Mouse (Mus musculus): Measurements from ENCODE around the gene Tagap1.
"Not testable (repeated sequence)": the region's sequence is repeated elsewhere in the genome, so short reads cannot be mapped to it uniquely, and the experiment has no call there.

The Tagap1 gene

DNA sequence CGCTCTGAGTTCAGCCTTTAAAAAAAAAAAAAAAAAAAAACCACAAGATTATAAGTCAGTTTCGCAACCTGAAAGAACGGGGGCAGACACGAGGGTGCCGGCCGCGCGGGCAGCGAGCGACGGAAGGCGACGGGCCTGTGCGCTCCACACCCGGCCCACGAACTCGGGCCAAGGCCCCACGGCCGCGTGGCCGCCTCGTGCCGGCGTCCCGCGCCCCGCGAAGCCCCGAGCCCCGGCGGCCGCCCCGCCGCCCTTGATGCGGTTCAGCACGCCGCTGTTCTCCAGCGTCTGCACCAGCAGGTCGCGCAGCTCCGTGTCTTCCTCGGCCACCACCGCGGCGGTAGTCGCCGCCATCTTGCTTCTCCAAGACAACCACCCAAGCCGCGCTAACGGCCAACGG, at the start of gene Tagap1:
TSS of gene Tagap1 (minus strand) at position 381 of the 400 bp plus-strand sequence.
- DNase-seq (ENCODE audit: low read depth, low spot score): not testable (repeated sequence)

DNA sequence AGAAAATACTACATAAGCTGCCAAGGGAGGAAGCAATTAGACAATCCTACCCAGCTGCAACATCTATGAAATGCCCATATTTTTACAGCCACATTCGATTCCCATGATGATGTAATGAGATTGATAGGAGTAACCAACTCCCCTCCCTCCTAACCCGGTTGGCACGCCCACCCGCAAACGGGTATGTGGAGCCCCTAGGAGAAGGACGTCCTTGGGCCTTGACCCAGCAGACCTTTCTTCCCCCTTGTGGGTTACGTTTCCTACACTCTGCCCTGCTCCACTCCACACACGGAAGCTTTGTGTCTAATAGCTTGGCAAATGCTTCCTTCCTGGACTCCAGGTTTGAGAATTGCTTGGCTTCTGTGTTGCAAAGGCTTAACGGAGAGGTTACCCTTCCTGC, 48.9 kb upstream of the Tagap1 start:
- not testable (repeated sequence) for DNase-seq (ENCODE audit: low read depth, low spot score)

DNA sequence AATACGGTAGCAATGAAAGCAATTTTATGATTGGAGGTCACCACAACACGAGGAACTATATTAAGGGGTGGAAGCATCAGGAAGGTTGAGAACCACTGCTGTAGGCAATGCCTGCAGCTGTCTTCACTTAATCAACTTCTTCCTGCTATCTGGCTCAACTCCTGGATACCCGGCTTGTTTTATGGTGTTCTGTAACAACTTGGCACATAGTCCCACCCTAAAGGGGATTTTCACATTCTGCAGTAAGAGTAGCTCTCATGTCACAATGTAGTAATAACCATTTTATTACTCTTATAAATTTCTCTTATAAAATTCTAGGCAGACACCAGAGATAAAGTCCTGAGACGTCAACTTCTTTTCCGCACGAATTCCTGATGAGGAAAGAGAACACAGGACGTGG, 48.5 kb upstream of the Tagap1 start:
- DNase-seq (ENCODE audit: low read depth, low spot score): not testable (repeated sequence)

DNA sequence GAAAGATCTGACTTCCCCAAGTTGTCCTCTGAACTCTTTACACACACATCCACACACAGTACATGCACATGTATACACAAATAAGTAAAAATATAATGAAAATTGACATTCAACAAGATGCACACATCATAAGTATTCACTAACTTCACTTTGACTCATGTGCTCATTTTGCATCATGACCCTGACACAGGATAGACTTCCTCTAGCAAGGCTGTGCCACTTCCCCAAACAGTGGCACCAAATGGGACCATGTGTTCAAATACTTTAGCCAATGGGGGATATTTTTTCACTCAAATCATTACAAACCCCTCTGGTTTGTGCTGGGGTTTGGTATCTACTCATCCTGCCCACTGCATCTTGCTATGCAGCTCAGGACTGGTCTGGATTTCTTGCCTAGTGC, 47.9 kb upstream of the Tagap1 start:
- not testable (repeated sequence) for DNase-seq (ENCODE audit: low read depth, low spot score)

DNA sequence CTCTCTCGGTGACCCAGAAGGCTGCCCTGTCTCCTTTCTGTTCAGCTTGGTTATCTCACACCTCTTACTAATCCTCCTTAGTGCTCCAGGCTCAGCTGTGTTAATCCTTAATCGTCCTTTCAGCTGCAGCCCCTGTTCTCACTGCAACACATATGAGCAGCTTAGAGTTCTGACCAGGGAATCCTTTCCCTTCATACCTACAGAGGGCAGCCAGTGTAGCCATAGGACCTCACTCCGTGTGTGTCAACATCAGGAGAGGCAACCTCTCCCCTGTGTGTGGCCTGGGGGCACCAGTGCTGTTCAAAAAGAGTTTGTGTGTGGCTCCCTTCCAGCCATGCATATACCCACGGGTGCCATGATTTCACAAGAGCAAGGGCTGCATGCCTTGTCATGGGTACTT, 44.7 kb upstream of the Tagap1 start:
- DNase-seq (ENCODE audit: low read depth, low spot score): not testable (repeated sequence)

DNA sequence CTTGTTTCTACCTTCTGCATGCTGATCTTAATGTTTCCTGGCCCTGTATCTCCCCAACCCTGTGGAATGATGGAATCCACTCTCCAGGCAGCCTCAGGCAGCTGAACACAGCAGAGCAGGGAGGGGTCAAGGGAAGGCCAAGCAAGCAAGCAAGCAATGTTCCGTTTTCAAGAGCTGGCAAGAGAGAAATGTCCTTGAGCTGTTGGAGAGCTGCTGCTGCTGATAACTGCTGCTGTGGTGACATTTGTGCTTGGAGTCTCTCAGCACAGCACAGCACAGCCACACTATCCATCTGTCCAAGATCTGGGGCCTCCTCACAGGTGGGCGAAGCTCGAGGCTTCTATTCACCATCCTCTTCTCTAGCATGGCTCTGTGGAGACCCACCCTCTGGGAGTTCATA, 42.4 kb upstream of the Tagap1 start:
- DNase-seq (ENCODE audit: low read depth, low spot score): not testable (repeated sequence)

DNA sequence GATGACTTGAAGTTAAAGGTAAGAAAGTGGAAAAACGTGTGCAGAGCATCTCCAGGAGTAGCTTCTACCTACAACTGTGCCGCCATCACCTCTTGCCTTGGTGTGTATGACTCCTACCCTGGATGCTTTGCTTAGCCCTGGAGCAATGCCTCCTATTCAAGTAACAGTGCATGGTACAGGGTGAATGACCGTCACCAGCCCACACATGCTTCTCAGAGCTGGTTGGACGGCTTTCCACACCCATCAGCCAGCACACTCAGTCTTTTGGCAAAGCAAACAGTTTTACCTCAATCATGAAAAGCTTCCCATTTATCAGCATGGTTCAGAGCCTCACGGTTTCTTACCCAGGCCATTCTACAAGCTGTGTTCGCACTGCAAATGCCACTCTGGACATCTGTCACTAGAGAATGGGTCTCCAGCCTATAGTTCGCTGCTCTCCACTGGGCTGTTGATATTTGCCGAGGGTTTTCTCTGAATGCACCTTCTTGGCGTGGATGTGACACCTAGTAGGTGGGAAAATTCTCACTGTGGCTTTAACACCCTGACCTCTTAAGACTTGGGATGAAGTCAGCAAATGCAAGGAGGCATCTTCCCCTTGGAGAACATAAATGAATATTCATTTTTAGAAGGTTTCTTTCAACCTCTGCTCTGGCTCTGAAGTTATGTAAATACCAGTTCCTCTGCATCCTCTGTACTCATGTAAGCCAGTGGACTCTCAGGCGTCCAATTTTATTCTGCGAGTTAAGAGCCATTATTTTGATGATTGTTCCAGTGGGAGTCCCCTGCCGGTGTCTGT, 41.0 kb upstream of the Tagap1 start:
- DNase-seq (ENCODE audit: low read depth, low spot score): not testable (repeated sequence)

DNA sequence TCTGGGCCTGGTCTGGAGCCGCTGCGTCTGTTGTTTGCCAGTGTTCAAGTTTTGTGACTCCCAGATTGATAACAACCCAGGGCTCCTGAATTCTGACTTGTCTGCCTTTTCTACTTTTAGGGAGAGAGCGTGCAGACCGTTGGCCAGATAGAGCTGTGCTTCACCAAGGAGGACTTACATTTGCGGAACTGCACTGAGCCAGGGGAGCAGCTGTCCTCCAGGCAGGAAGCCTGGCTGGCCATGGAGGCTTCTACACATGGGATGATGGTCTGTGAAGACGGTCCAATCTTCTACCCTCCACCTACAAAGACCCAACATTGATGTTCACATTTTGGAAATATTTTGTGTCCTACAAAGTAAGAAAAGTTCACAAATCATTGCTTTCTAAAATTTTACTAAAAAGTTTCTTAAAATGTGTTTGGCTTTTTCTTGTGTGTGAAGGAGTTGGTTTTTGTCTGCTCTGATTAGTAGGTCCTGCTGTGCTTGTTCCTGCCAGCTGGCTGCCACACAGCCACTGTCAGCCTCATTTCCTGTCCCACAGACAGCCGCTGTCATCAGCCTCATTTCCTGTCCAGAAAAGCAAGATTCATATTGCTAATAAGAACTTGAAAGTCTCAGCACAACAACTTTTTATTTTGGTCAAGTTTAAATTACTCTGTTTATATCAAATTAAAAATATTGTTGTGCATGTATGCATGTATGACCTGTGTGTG, 37.0 kb upstream of the Tagap1 start:
- not testable (repeated sequence) for DNase-seq (ENCODE audit: low read depth, low spot score)

DNA sequence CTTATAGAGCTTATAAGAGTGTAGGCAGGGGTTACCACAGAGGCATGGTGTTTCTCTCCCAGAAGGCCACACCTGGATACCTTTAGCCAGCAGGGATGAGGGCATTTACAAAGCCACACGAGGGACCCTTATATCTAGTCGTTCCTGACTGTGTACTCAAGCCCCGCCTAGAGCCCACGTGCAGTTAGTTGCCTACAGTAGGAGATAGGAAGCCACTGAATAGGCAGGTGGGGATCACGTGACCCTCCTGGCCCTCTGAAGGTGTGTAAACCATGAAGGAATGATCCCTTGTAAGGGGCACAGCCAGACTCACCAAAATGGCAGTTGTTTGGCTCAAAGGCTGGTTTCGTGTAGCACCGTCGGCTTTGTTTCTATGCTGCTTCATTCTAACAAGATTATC, 35.9 kb upstream of the Tagap1 start:
- not testable (repeated sequence) for DNase-seq (ENCODE audit: low read depth, low spot score)

DNA sequence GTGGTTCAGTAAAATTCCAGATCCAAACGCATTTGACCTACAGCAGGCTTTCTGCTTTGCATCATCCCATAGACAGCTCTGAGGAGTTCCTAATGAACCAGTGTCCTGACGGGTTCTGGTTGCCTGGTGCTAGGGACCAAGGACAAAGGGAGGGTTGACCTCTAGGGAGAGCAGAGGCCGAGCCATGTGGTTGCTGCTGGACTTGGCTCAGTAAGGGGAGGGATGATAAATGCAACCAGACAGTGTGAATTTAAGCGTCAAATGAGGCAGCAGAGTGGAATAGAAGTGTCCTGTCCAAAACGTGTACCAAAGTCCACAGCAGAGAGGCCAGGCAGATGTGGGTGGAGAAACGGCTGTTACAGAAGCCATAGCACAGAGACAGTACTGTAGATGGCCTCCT, 34.5 kb upstream of the Tagap1 start:
- not testable (repeated sequence) for DNase-seq (ENCODE audit: low read depth, low spot score)

DNA sequence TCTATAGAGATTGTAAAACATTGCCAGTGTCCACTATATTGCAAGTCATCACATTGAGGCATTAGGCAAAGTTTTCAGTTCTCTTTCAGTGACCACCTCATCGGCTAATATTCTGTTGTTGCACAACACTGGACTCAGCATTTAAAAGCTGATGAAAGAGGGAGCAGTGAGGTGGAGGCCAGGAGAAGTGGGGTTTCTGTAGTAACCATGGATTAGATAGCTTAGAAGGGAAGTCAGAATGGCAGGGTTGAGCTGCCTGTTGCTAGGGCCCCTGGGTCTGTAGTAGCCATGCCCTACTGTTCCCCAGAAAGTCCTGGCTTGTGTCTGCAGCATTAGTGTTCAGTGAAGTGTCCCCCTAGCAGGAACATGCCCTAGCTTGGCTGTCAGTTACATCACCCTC, 25.2 kb upstream of the Tagap1 start:
- DNase-seq (ENCODE audit: low read depth, low spot score): not testable (repeated sequence)

DNA sequence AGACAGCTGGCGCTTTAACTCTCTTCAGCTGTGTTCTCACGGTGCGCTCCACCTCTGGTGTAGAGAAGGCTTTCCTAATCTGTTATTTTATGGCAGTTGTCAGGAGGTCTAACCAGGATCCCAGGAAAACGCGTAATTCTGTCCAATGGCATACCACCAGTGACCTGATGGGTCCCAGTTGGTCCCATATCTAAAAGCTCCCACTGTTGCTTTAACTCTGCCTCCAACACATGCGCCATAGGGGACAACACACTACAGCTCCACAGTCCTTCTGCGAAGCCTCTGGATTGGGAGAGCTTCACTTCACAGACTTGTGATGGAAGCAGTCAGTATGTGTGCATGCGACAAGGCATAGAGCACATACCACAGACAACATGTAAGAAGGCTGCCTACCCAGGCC, 19.2 kb upstream of the Tagap1 start:
- DNase-seq (ENCODE audit: low read depth, low spot score): not testable (repeated sequence)

DNA sequence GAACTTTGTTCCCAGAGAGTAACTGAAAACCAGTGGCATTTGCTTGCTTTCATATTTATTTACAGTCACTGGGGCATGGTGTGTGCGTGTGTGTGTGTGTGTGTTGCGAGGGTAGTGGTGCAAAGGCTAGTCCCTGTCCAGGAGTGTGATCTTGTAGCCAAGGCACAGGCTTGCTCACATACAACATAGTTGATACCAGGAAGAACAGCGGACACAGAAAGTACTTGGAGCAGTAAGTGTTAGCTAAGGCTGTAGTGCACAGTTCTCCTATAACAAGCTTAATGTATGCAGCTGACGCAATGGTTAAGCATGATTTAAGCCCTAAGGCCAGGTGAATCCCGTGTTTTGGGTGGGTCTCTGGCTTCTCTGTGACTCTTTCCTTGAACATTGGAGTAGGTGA, 18.4 kb upstream of the Tagap1 start:
- DNase-seq (ENCODE audit: low read depth, low spot score): not testable (repeated sequence)

DNA sequence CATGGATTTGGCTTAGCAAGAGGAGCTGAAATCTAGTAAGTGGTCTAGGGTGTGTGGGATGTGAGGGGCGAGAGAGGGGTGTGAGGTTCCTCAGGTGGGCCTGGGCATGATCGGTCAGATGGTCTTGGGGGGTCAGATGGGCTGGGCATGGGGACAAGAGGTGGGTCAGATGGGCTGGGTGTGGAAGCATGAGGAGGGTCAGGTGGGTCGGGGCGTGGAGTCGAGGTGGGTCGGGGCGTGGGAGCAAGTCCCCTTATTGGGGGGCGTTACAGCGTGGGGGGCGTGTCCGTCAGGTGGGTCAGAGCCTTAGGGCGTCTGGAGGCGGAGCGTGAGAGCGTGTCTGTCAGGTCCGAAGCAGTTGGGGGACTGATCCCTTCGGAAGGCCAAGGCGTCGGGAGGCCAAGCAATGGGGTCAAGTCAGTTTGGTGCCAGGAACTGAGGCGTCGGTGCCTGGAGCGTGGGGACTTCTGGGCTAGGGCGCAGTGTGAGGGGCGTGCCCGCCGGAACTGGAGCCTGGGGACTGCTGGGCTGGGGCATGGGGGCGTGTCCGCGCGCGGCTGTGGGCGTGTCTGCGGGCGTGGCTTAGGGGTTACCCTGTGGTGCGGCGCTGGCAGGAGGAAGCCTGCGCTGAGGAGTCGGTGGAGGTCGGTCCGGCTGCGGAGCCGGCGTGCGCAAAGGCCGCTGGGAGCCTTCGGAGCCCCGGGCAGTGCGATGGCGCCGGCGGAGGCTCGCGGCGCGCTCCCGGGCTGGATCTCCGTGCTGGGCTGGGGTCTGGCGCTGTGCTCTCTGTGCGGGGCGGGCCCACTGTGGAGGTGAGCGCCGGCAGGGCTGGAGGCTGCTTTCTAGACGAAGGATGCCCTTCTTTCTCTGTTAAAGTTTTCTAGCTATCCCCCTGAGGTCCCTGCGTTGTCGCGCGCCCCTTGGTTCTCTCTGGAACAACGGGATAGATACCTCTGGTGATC, 17.6 kb upstream of the Tagap1 start, which contains the start of gene Gm49721:
TSS of gene Gm49721 (plus strand) at position 618 of the 962 bp plus-strand sequence.
- DNase-seq (ENCODE audit: low read depth, low spot score): not testable (repeated sequence)

DNA sequence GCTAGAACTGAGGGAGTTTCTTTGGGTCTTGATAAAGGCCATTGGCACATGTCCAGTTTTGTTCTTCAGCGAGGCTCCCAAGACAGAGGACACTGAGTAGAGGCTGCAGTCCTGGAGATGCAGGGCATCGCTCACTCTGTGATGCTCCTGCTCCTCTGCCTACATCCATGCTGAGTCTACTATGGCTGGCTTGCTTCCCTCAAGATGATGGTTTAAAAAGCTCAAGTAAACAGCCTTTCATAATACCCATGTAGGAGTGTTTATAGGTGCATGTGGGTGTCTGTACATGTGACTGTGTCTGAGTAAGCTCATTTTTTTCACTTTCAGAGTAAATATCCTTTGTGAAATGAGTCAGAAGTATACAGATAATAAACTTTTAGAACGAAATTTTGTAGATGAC, 14.0 kb upstream of the Tagap1 start:
- not testable (repeated sequence) for DNase-seq (ENCODE audit: low read depth, low spot score)

DNA sequence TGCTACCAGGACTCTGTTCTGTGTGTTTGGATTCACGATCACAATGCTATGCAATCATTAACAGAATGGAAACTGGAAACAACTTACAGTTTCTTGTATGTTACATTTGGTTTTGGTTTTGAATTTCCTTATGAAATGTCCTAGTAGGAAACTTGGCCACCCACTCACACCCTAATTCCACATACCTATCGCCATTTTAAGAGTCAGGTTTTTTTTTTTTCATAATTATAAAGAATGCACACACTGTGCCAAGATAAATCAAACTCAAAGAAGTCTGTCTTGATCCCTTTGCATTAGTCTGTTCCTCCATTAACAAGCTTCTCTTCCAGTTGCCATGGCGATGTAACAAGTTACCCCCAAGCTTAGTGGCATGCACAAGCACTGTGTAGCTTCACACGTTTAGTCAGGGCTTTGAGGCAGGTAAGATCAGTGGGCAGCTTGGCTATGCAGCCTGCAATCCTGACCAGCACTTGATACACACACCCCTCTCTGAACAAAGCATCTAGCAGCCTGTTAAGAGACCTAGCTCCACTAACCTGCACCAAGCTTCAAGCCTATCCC, 12.0 kb upstream of the Tagap1 start:
- DNase-seq (ENCODE audit: low read depth, low spot score): not testable (repeated sequence)

DNA sequence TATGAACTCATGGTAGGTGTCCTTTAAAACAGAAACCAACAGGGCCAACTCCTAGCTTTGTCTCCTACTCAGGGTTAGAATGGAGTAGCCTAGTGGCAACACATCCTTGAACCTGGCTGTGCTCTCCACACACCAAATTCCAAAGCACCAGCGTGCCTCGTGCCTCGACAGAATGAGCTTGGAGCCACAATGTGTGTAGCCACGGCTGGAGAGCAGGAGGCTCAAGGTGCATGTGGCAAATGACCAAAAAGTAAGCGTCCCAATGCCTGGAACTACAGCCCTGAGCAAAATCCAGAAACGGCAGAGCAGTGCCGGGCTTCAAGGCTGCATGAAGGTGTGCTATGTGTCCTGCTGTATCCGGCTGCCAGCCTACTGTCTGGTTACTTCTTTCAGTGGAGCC, 10.3 kb upstream of the Tagap1 start:
- not testable (repeated sequence) for DNase-seq (ENCODE audit: low read depth, low spot score)

DNA sequence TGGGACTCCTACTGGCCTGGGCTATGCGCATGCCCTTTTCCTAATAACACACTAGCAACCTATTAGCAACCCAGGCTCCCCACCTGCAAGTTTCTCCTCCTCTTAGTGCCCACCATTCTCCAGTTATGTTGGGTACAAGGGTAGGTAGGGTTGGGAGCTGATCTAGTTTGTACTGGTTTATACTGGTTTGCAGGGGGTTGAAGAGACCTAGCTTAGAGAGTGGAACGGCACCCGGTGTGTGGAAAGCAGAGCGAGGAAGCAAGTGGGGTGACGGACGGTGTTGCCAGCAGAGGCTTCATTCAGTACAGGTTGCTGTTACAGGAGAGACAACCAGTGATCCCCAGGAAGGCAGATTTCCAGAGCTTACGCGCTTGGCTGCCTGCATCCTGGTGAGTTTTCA, 9.4 kb upstream of the Tagap1 start, which contains the start of gene Rnaset2b:
TSS of gene Rnaset2b (plus strand) at position 301 of the 400 bp plus-strand sequence.
- DNase-seq (ENCODE audit: low read depth, low spot score): not testable (repeated sequence)

DNA sequence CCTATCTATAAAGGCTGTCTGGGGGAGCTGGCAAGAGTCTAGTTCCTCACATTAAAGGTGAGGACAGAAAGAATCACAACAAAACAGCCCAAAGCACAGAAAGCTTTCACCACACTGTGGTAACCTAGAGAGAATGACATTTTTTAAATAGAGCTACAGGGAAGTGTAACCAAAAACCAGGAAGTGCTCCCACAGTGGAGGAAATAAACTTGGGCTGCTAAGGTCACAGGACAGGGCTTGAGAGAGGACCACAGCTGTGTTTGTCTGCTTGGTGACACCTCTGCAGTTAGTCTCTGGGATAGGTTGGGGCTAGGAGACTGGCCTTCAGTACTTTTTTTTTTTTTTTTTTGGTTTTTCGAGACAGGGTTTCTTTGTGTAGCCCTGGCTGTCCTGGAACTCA, 6.7 kb upstream of the Tagap1 start:
- not testable (repeated sequence) for DNase-seq (ENCODE audit: low read depth, low spot score)

DNA sequence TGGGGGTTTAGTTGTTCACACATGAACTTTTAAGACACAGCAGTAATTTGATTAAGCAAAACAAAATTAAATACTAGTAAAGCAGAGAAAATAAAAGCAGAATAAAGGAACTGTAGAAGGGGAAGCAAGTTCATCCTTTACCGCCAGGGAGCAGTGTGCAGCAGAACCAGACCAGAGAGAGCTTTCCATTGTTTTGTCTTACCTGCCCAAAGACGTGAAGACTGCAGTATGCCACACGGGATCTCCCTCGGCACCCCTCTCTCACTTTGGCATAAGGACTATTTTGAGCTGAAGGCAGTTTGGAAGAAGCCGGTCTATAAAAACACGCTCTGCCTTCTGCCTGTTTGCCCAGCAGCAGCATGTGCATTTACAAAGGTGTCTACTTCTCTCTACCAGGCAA, 4.4 kb upstream of the Tagap1 start:
- not testable (repeated sequence) for DNase-seq (ENCODE audit: low read depth, low spot score)

DNA sequence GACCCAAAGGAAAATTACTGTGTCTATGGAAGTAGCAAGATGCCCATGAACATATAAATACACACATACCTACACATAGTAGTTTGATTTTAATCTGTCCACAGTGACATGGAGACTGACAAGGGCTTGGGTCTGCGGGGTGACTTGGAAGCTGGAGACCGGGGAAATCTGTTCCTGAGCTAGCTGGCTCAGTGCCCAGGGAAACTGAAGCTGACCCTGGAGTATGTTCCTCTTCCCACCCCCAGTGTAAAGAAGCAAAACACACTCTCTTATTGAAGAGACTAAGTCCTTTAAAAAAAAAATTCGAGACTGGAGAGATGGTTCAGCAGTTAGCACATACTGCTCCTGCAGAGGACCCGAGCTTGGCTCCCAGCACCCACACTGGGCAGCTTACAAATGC, 2.0 kb upstream of the Tagap1 start:
- not testable (repeated sequence) for DNase-seq (ENCODE audit: low read depth, low spot score)
